Mouse (Mus musculus) liver, embryonic 14.5 days (tissue): ENCODE results near the gene Coro1c. TPM values are rescaled to one million over a fixed set of nuclear protein-coding genes. Genes with fewer than 3 reads are reported as not detected.

ENCODE experiments used
- ATAC-seq: fragments of 200-750 bp; cut with Nextera tagmentation; 2 replicates; pipeline ENCODE4 v1.8.0; 2017; ENCODE audit warnings: moderate number of reproducible peaks, mild to moderate bottlenecking, moderate library complexity; ENCODE audit not compliant: insufficient read depth
- DNase-seq, 3 experiments: peaks; one replicate each; pipeline ENCODE4 v3.0.0-alpha.2; 2012 to 2013; ENCODE audit warnings: low read depth in 3 of 3, low spot score in 3 of 3
- H3K27ac ChIP-seq: fragments of 300-500 bp; sonication (generic); 2 replicates; pipeline ENCODE4 v1.5.1; 2014; ENCODE audit warnings: moderate library complexity, mild to moderate bottlenecking, control low read depth, inconsistent platforms
- H3K27me3 ChIP-seq: fragments of 300-500 bp; sonication (generic); 2 replicates; pipeline ENCODE4 v1.6.1; 2014; ENCODE audit warnings: mild to moderate bottlenecking, low read length, moderate library complexity; ENCODE audit not compliant: control insufficient read depth, insufficient read depth
- H3K36me3 ChIP-seq: fragments of 300-500 bp; sonication (generic); replicated peaks from 2 replicates; pipeline ENCODE4 v1.6.1; 2014; ENCODE audit warnings: low read depth; ENCODE audit not compliant: control insufficient read depth, insufficient read depth
- H3K4me1 ChIP-seq, 2 experiments: fragments of 200-500 bp in 1 of 2; fragments of 300-500 bp in 1 of 2; sonication (generic) in 1 of 2; replicated peaks; 2 replicates each; pipeline ENCODE4 v1.6.1; 2012 to 2014; ENCODE audit warnings: antibody characterized with exemption in 1 of 2, inconsistent platforms in 1 of 2, low read length in 1 of 2; ENCODE audit not compliant: control insufficient read depth in 2 of 2, insufficient read depth in 2 of 2
- H3K4me2 ChIP-seq: fragments of 300-500 bp; sonication (generic); 2 replicates; pipeline ENCODE4 v1.6.1; 2014; ENCODE audit warnings: low read depth, mild to moderate bottlenecking, control low read depth, moderate library complexity
- H3K4me3 ChIP-seq, 2 experiments: fragments of 200-500 bp in 1 of 2; fragments of 300-500 bp in 1 of 2; sonication (generic) in 1 of 2; 2 replicates each; pipeline ENCODE4 v1.5.1; 2012 to 2014; ENCODE audit warnings: low read depth in 2 of 2, low read length in 2 of 2, mild to moderate bottlenecking in 2 of 2, control low read depth in 1 of 2, inconsistent platforms in 1 of 2, moderate library complexity in 1 of 2; ENCODE audit not compliant: insufficient read depth in 1 of 2
- H3K9ac ChIP-seq: fragments of 300-500 bp; sonication (generic); replicated peaks from 2 replicates; pipeline ENCODE4 v1.6.1; 2014; ENCODE audit warnings: mild to moderate bottlenecking, control low read depth, moderate library complexity
- H3K9me3 ChIP-seq: fragments of 300-500 bp; sonication (generic); 2 replicates; pipeline ENCODE4 v1.6.1; 2016; ENCODE audit warnings: low read length, mixed read lengths; ENCODE audit not compliant: control insufficient read depth
- CTCF ChIP-seq: IDR thresholded peaks from 2 replicates; pipeline ENCODE4 v1.5.1; 2016; ENCODE audit warnings: antibody characterized with exemption, low read depth, control low read depth
- EP300 ChIP-seq: IDR thresholded peaks from 2 replicates; pipeline ENCODE4 v1.6.1; 2016; ENCODE audit warnings: antibody characterized with exemption, low read depth
- WGBS: fragments of 180-500 bp; shearing (Covaris S2); extraction: QIAGEN DNeasy Blood & Tissue Kit; methylation state at CpG from one replicate; pipeline ENCODE4 v1.1.7; 2014; ENCODE audit not compliant: insufficient replicate concordance; 5-methylcytosine and 5-hydroxymethylcytosine counted together
- polyA plus RNA-seq, 2 experiments: library from polyadenylated mRNA; depleted of rRNA in 1 of 2; stranded (reverse) in 1 of 2; unstranded in 1 of 2; fragments of >200 nt; fragmentation: Nextera tagmentation in 1 of 2; extraction: Ambion mirVana in 1 of 2; gene quantifications; 2 replicates each; pipeline versions ENCODE4 v1.2.1 to v1.2.3; 2012 to 2014

The Coro1c gene
- polyA plus RNA-seq, 2 experiments: 26.2 to 35.6 TPM

DNA sequence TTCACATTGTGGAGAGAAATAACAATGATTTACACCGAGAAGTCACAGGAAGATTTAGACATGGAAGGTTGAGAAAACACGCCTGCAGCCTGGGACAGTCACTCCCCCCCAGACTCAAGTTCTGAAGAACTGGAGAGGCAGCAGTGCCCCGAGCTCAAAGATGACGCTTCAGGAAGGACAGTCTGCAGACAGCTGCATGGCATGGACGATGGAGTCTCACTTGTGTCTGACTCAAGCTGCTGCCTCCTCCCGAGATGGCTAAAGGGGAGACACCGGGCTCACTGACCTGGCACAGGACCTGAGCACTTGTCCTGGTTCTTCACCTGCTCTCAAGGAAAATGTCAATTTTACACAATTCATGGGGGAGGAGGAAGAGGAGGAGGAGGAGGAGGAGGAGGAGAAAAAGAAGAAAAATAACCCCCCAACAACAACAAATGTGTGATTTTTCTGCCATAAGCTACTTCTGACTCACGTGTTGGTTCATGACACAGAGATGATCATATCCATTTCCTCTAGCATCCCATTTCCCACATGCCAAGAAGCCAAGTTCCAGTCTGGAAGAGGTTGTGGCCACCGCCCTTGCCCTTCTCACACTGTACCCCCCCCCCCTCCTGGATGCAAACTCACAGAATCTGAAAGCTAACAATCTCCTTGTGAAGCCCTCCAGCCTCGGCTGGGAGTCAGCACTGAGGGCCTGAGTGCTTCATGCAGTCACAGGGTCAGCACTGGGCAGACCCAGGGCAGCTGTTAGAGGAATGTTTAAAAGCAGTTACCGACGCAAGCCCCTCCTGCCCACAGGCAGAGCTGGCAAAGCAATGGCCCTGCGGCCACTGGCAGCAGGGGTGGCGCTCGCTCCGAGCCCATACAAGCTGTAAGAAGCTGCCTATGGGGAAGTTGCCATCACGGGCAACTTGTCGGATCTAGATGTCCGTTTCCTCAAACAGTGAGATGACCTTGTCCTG is 34.2 kb downstream of the Coro1c start:
- H3K4me1 ChIP-seq: peaks cover 0 to 23% of the 10 kb centered on the region in 2 experiments; a peak in 2 of 4 replicates
- no peak overlapping the region for H3K27ac ChIP-seq
- H3K4me3 ChIP-seq: no peak overlapping the region
- DNase-seq (no peak), ATAC-seq (no peak)
- no peaks in the 10 kb centered on the region for H3K27me3 ChIP-seq
- H3K4me2 ChIP-seq: no peak overlapping the region
- no peak overlapping the region for H3K9ac ChIP-seq
- no peaks in the 10 kb centered on the region for H3K9me3 ChIP-seq
- H3K36me3 ChIP-seq: no peaks in the 10 kb centered on the region
- no peak for TF ChIP-seq CTCF
- WGBS: 69% methylated on average over 19 of the region's 19 CpGs

DNA sequence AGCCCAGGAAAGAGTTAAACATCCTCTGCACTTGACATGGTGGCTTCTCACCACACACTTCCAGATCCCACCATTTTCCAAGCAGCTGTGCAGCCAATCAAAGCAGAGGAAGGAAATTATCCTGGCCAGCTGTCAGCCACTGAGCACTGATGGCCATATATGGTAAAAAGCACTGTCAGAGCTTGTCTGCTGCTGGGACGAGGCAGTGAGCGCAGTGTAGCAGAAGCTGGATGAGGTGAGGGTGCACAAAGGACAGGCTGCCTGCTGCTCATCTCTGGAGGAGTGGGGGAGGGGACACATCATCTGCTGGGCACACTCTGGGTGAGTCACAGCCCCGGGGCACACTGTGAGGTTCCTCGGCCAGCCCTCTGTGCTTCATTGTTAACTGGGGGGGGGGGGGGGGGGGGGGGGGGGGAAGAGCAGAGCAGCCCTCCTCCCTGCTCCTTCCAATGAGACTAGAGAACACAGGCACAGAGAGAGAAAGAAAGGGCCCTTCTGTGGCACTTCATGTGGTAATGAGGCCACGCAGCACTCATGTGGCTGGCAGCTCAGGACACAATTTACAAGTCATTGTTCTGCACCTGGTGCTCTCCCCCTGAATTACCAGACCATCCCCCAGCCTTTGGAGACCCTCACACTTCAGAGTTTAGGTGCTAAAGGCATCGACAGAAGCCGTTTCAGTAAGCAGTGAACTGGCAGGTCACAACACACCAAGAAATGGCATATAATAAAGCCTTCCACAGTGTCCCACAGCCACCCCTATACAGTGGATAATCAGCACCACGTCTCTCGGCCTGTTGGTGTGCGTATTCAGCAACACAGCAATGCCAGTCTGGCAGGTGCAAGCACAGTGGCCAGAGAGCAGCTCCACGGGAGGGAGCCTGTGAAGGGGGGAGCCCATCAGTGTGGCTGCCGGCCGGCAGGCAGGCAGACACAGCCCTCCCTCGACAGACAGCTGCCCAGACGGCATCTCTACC is 35.3 kb downstream of the Coro1c start:
- no peaks in the 10 kb centered on the region for H3K27me3 ChIP-seq
- H3K4me2 ChIP-seq: no peak overlapping the region
- TF ChIP-seq EP300 (no peak), CTCF (no peak)
- H3K27ac ChIP-seq: no peak overlapping the region
- H3K9me3 ChIP-seq: no peaks in the 10 kb centered on the region
- WGBS: 35% methylated on average over 13 of the region's 15 CpGs
- DNase-seq (peak in 1 of 3 experiments; percentile 36), ATAC-seq (peak; percentile 39; the same call in 1 of the 2 replicates)
- H3K36me3 ChIP-seq: no peaks in the 10 kb centered on the region
- peaks cover 0 to 25% of the 10 kb centered on the region in 2 experiments; a peak in 2 of 4 replicates for H3K4me1 ChIP-seq
- no peak overlapping the region for H3K9ac ChIP-seq
- no peak overlapping the region for H3K4me3 ChIP-seq

DNA sequence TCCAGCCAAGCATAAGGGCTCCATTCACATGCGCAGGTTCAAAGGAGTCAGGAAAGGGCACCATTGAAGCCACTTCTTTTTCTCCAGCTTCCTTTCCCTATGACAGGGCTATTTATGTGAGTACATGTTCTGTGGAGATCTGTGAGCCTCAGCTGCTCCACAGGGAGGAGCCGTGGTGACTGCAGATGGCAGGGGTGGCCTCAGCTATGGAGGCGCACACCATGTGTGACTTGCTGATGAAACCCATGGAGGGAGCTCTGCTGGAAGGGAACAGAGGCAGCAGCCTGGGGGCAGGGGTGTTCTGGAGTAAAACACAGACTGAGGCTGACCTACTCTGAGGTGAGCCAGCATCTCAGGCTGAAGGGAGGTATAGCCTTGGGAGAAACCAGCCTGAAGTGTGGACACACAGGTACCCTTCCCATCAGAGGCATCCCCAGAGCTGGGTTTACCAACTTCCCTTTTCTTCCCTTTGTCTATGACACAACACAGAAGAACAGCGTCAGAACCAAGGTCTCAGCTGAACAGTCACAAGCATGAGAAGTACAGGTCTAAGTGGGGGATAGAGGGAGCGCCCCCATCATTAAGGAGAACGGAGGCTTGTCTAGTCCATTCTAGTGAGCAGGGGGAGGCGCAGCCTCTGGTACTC is 36.5 kb downstream of the Coro1c start:
- Histone ChIP-seq H3K4me2 (no peak overlapping the region), H3K9ac (no peak overlapping the region), H3K4me3 (no peak overlapping the region), H3K27ac (no peak overlapping the region), H3K9me3 (no peaks in the 10 kb centered on the region), H3K36me3 (no peaks in the 10 kb centered on the region), H3K27me3 (no peaks in the 10 kb centered on the region), H3K4me1 (peaks cover 0 to 23% of the 10 kb centered on the region in 2 experiments; a peak in 2 of 4 replicates)
- no peak for DNase-seq
- TF ChIP-seq CTCF (peak; percentile 15; the same call in 1 of the 2 replicates), EP300 (no peak)
- 53% methylated on average over 7 of the region's 7 CpGs for WGBS
- ATAC-seq: peak; percentile 30

DNA sequence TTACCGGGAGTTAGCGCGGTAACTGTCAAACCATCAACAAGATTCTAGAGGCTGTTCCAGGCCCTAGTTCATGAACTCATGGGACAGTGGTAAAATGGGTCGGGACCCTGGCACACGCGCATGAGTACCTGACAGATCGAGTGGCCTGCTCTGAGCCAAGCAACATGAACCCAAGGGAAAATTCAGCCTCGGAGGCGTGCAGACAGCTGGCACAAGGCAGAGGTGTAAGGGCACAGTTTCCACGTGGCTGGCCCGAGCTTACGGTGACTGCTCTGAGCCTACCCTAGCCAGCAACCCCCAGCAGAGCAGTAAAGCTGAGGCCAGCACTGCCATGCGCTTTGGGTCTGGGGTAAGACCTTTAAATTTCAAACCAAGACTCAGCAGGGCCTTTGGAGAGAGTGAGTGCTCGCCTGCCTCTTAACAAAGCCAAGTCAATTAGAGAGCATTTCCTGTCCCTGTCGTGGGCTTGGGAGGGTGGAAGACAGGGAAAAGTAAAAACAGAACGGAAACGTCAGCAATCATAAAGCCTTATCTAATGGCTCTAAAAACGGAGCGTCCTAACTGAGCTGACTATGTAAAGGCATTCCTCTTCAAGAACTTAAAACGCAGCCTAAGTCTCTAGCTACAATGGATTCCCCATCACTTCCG is 38.0 kb downstream of the Coro1c start:
- ATAC-seq: no peak
- TF ChIP-seq EP300 (no peak), CTCF (no peak)
- peaks cover 0 to 25% of the 10 kb centered on the region in 2 experiments; a peak in 3 of 4 replicates for H3K4me1 ChIP-seq
- no peak overlapping the region for H3K4me2 ChIP-seq
- DNase-seq: no peak
- WGBS: 42% methylated on average over 21 of the region's 21 CpGs
- no peaks in the 10 kb centered on the region for H3K27me3 ChIP-seq
- no peak overlapping the region for H3K4me3 ChIP-seq
- H3K27ac ChIP-seq: no peak overlapping the region
- no peaks in the 10 kb centered on the region for H3K36me3 ChIP-seq
- no peak overlapping the region for H3K9ac ChIP-seq
- no peaks in the 10 kb centered on the region for H3K9me3 ChIP-seq
